In genomic region chr9:113710871-113711270, GRCm38 (mm10) we compare ENCODE assay signal across 18 mouse cellular contexts.
"Had no signal": no experiment of that assay in that cellular context is flagged by ENCODE, and none has a peak within 500 bp of the region (broad histone marks: within the 10 kb centered on the region; RNA-seq: fewer than 3 reads in every experiment).

No protein-coding gene starts in this region.

- H3K4me3 ChIP-seq: liver, embryonic 15.5 days; lung, embryonic 15.5 days; midbrain, embryonic 10.5 days; midbrain, embryonic 12.5 days; myocyte; neural tube, embryonic 13.5 days; neural tube, embryonic 15.5 days had no signal

- H3K9ac ChIP-seq: liver, embryonic 15.5 days; liver, postnatal 0 days; lung, embryonic 15.5 days; midbrain, embryonic 12.5 days; neural tube, embryonic 13.5 days; neural tube, embryonic 15.5 days had no signal

- H3K36me3 ChIP-seq: liver, embryonic 15.5 days; lung, embryonic 15.5 days; midbrain, embryonic 10.5 days; midbrain, embryonic 12.5 days; neural tube, embryonic 13.5 days; neural tube, embryonic 15.5 days had no signal

- H3K4me2 ChIP-seq: liver, embryonic 15.5 days; lung, embryonic 15.5 days; midbrain, embryonic 12.5 days; neural tube, embryonic 13.5 days; neural tube, embryonic 15.5 days had no signal

- H3K27ac ChIP-seq: liver, embryonic 15.5 days; lung, embryonic 15.5 days; midbrain, embryonic 10.5 days; midbrain, embryonic 12.5 days; neural tube, embryonic 13.5 days; neural tube, embryonic 15.5 days had no signal

- DNase-seq: liver, postnatal 0 days; lung, adult 2 months; lung, postnatal 4 days; midbrain, embryonic 14.5 days; right cerebral cortex, postnatal 14 days; spleen, adult 18-20 months; thymus, adult 18-20 months; thymus, postnatal 14 days; thymus, postnatal 36 days had no signal

- ATAC-seq: liver, postnatal 0 days; lung, postnatal 0 days; midbrain, embryonic 16.5 days had no signal

- H3K27me3 ChIP-seq: lung, embryonic 15.5 days; midbrain, embryonic 12.5 days; neural tube, embryonic 13.5 days; neural tube, embryonic 15.5 days had no signal

- H3K9me3 ChIP-seq: liver, embryonic 15.5 days; lung, embryonic 15.5 days; midbrain, embryonic 10.5 days; midbrain, embryonic 12.5 days; neural tube, embryonic 13.5 days; neural tube, embryonic 15.5 days had no signal
